Mouse (Mus musculus) MEL (cell line): ENCODE measurements around the gene Atp1a2.

Experiments
- CHD2 ChIP-seq: IDR thresholded peaks from 2 replicates; pipeline ENCODE4 v1.6.1; 2011; ENCODE audit warnings: low read length, improper control_type of control experiment
- CTCF ChIP-seq, 3 experiments: IDR thresholded peaks in 2 of 3; conservative IDR thresholded peaks in 1 of 3; 2 replicates each; pipeline ENCODE4 v1.5.1; 2011 to 2012; ENCODE audit warnings: low read length in 3 of 3, low read depth in 2 of 3, mild to moderate bottlenecking in 2 of 3, improper control_type of control experiment in 1 of 3, inconsistent platforms in 1 of 3, mixed read lengths in 1 of 3, moderate library complexity in 1 of 3; ENCODE audit not compliant: control insufficient read depth in 1 of 3, insufficient read depth in 1 of 3, poor library complexity in 1 of 3, severe bottlenecking in 1 of 3
- EP300 ChIP-seq, 2 experiments: IDR thresholded peaks; 2 replicates each; pipeline ENCODE4 v1.6.1; 2011; ENCODE audit warnings: improper control_type of control experiment in 2 of 2, low read length in 2 of 2, low read depth in 1 of 2, mild to moderate bottlenecking in 1 of 2
- MAX ChIP-seq: IDR thresholded peaks from 2 replicates; pipeline ENCODE4 v1.6.1; 2011; ENCODE audit warnings: low read length, improper control_type of control experiment
- MAZ ChIP-seq: IDR thresholded peaks from 2 replicates; pipeline ENCODE4 v1.6.1; 2012; ENCODE audit warnings: low read depth, mild to moderate bottlenecking, inconsistent platforms, low read length, improper control_type of control experiment
- MXI1 ChIP-seq: IDR thresholded peaks from 2 replicates; pipeline ENCODE4 v1.6.1; 2011; ENCODE audit warnings: mild to moderate bottlenecking, low read depth, low read length, improper control_type of control experiment
- POLR2A ChIP-seq, 2 experiments: IDR thresholded peaks; 2 replicates each; pipeline ENCODE4 v1.6.1; 2011 to 2012; ENCODE audit warnings: low read length in 2 of 2, mild to moderate bottlenecking in 2 of 2, control low read depth in 1 of 2, improper control_type of control experiment in 1 of 2, low read depth in 1 of 2, moderate library complexity in 1 of 2; ENCODE audit not compliant: control insufficient read depth in 1 of 2, insufficient read depth in 1 of 2, poor library complexity in 1 of 2
- RAD21 ChIP-seq: IDR thresholded peaks from 2 replicates; pipeline ENCODE4 v1.6.1; 2011; ENCODE audit warnings: mild to moderate bottlenecking, low read depth, low read length, improper control_type of control experiment
- TAL1 ChIP-seq: IDR thresholded peaks from 2 replicates; pipeline ENCODE4 v1.6.1; 2012; ENCODE audit warnings: mild to moderate bottlenecking, inconsistent platforms, low read length, moderate library complexity, mixed read lengths
- TCF12 ChIP-seq: IDR thresholded peaks from 2 replicates; pipeline ENCODE4 v1.6.1; 2014; ENCODE audit warnings: low read depth, mild to moderate bottlenecking, inconsistent platforms, low read length, improper control_type of control experiment, moderate library complexity
- USF1 ChIP-seq: IDR thresholded peaks from 2 replicates; pipeline ENCODE4 v1.6.1; 2014; ENCODE audit warnings: low read depth, mild to moderate bottlenecking, inconsistent platforms, low read length, improper control_type of control experiment, moderate library complexity

DNA sequence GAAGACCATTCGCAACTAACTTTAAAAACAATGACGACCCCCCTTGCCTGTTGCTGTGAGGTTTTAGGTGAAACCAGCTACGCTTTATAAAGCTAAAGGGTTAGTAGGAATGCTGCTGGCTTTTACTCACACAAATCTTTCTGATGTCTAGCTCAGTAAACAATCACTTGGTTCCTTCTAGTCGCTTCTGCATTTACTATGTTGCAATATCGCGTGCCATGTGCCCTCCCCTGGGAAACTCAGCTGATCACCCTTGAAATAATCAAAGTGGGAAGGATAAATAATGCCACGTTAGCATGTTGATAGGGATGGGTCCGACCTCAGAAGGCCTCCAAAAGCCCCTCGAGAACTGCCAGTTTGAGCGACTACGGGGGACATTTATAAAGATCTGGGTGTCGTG is 49.5 kb upstream of the Atp1a2 start:
- TF ChIP-seq RAD21 (no peak), POLR2A (IDR thresholded peaks at IDR 0.05; ENCODE audit: control insufficient read depth in 1 of 2, insufficient read depth in 1 of 2, low read depth in 1 of 2, low read length in 2 of 2, poor library complexity in 1 of 2) (no peak), EP300 (IDR thresholded peaks at IDR 0.05; ENCODE audit: low read depth in 1 of 2, low read length in 2 of 2) (no peak), CHD2 (no peak), MAX (no peak), TCF12 (no peak), USF1 (no peak), MAZ (no peak), MXI1 (no peak), CTCF (IDR thresholded peaks at IDR 0.05 in 2 of 3, conservative IDR thresholded peaks at IDR 0.05 in 1 of 3; ENCODE audit: control insufficient read depth in 1 of 3, insufficient read depth in 1 of 3, low read depth in 2 of 3, low read length in 3 of 3, poor library complexity in 1 of 3, severe bottlenecking in 1 of 3) (no peak), TAL1 (no peak)
